Mouse (Mus musculus) forebrain, embryonic 13.5 days (tissue): ENCODE data around the gene Armc6. TPM values are rescaled to one million over a fixed set of nuclear protein-coding genes. Genes with fewer than 3 reads are reported as not detected.

Source experiments
- ATAC-seq: fragments of 200-750 bp; cut with Nextera tagmentation; 2 replicates; pipeline ENCODE4 v1.8.0; 2017
- H3K27ac ChIP-seq: fragments of 300-500 bp; sonication (generic); 2 replicates; pipeline ENCODE4 v1.5.1; 2015; ENCODE audit warnings: inconsistent platforms, mild to moderate bottlenecking, moderate library complexity
- H3K27me3 ChIP-seq: fragments of 300-500 bp; sonication (generic); 2 replicates; pipeline ENCODE4 v1.6.1; 2015; ENCODE audit warnings: mild to moderate bottlenecking, inconsistent platforms
- H3K36me3 ChIP-seq: fragments of 300-500 bp; sonication (generic); 2 replicates; pipeline ENCODE4 v1.6.1; 2015; ENCODE audit warnings: mild to moderate bottlenecking, inconsistent platforms; ENCODE audit not compliant: poor library complexity, severe bottlenecking
- H3K4me1 ChIP-seq: fragments of 300-500 bp; sonication (generic); 2 replicates; pipeline ENCODE4 v1.6.1; 2015; ENCODE audit warnings: inconsistent platforms
- H3K4me2 ChIP-seq: fragments of 300-500 bp; sonication (generic); 2 replicates; pipeline ENCODE4 v1.6.1; 2015; ENCODE audit warnings: inconsistent platforms, mild to moderate bottlenecking, moderate library complexity
- H3K4me3 ChIP-seq: fragments of 300-500 bp; sonication (generic); 2 replicates; pipeline ENCODE4 v1.5.1; 2015; ENCODE audit warnings: mild to moderate bottlenecking, inconsistent platforms
- H3K9ac ChIP-seq: fragments of 300-500 bp; sonication (generic); 2 replicates; pipeline ENCODE4 v1.6.1; 2015; ENCODE audit warnings: mild to moderate bottlenecking, inconsistent platforms
- H3K9me3 ChIP-seq: fragments of 300-500 bp; sonication (generic); replicated peaks from 2 replicates; pipeline ENCODE4 v1.6.1; 2016; ENCODE audit warnings: inconsistent platforms
- WGBS: fragments of 180-500 bp; shearing (Covaris S2); methylation state at CpG from one replicate; pipeline ENCODE4 v1.1.7; 2015; 5-methylcytosine and 5-hydroxymethylcytosine counted together
- polyA plus RNA-seq: library from polyadenylated mRNA; unstranded; fragments of >200 nt; fragmentation: Nextera tagmentation; extraction: Ambion mirVana; gene quantifications from 2 replicates; pipeline ENCODE4 v1.2.1, GENCODE M21; 2015

Gene Armc6
- polyA plus RNA-seq, result 52.8 and 60.1 TPM in 2 replicates

GRCm38 (mm10) chr8:70234080-70234780, at the start of gene Armc6, which contains the start of gene Sugp2:
Gene Armc6 (minus strand): TSS chr8:70234466.
Gene Sugp2 (plus strand): TSS chr8:70234226.
- Histone ChIP-seq H3K36me3 (peaks cover 49% of the 10 kb centered on the region), H3K4me1 (peaks cover 30% of the 10 kb centered on the region), H3K9ac (peak within 1 kb of the TSS; percentile 95), H3K27ac (peak within 1 kb of the TSS; percentile 88), H3K27me3 (no peaks in the 10 kb centered on the region), H3K4me2 (peak within 1 kb of the TSS; percentile 94), H3K9me3 (no peaks in the 10 kb centered on the region), H3K4me3 (peak within 1 kb of the TSS; percentile 85)
- ATAC-seq, result peak; percentile 97
- under 1% methylated on average over 59 of the region's 67 CpGs for WGBS

GRCm38 (mm10) chr8:70283136-70284077, 49.1 kb upstream of the Armc6 start:
- Histone ChIP-seq H3K4me3 (peak overlapping the region; percentile 91), H3K36me3 (peaks cover 38% of the 10 kb centered on the region), H3K27me3 (no peaks in the 10 kb centered on the region), H3K9ac (peak overlapping the region; percentile 96), H3K4me1 (peaks cover 19% of the 10 kb centered on the region), H3K4me2 (peak overlapping the region; percentile 91), H3K27ac (peak overlapping the region; percentile 62), H3K9me3 (peaks cover 6% of the 10 kb centered on the region)
- 2% methylated on average over 52 of the region's 55 CpGs for WGBS
- ATAC-seq, result peak; percentile 61

- peak within 1 kb of the TSS; percentile 62 for H3K27ac ChIP-seq
- peak within 1 kb of the TSS; percentile 91 for H3K4me2 ChIP-seq
- peaks cover 6% of the 10 kb centered on the region for H3K9me3 ChIP-seq
- peaks cover 30% of the 10 kb centered on the region for H3K36me3 ChIP-seq
- peak within 1 kb of the TSS; percentile 96 for H3K9ac ChIP-seq
- peak; percentile 91 for ATAC-seq
- H3K4me3 ChIP-seq, result peak within 1 kb of the TSS; percentile 91
- 2% methylated on average over 33 of the region's 36 CpGs for WGBS
- H3K4me1 ChIP-seq, result peaks cover 19% of the 10 kb centered on the region
- no peaks in the 10 kb centered on the region for H3K27me3 ChIP-seq
Observed at GRCm38 (mm10) chr8:70282603-70283135, 48.4 kb upstream of the Armc6 start, which contains the start of gene Homer3. Gene Homer3 (plus strand): TSS chr8:70282827.

GRCm38 (mm10) chr8:70281001-70281400, 46.7 kb upstream of the Armc6 start:
- Histone ChIP-seq H3K9me3 (no peaks in the 10 kb centered on the region), H3K9ac (no peak overlapping the region), H3K27me3 (no peaks in the 10 kb centered on the region), H3K4me2 (no peak overlapping the region), H3K4me3 (no peak overlapping the region), H3K27ac (no peak overlapping the region), H3K36me3 (peaks cover 14% of the 10 kb centered on the region), H3K4me1 (peaks cover 19% of the 10 kb centered on the region)
- ATAC-seq, result no peak
- WGBS, result 29% methylated on average over 3 of the region's 3 CpGs

GRCm38 (mm10) chr8:70279266-70279665, 45.0 kb upstream of the Armc6 start:
- H3K27me3 ChIP-seq, result no peaks in the 10 kb centered on the region
- no peak overlapping the region for H3K27ac ChIP-seq
- H3K4me3 ChIP-seq, result no peak overlapping the region
- H3K9ac ChIP-seq, result no peak overlapping the region
- H3K4me1 ChIP-seq, result peaks cover 14% of the 10 kb centered on the region
- H3K9me3 ChIP-seq, result no peaks in the 10 kb centered on the region
- no peak overlapping the region for H3K4me2 ChIP-seq
- no peaks in the 10 kb centered on the region for H3K36me3 ChIP-seq
- ATAC-seq, result no peak
- WGBS, result 69% methylated on average over 8 of the region's 8 CpGs

- Histone ChIP-seq H3K27ac (no peak overlapping the region), H3K27me3 (no peaks in the 10 kb centered on the region), H3K36me3 (no peaks in the 10 kb centered on the region), H3K9ac (peak overlapping the region; percentile 37; the same call in 1 of the 2 replicates), H3K9me3 (no peaks in the 10 kb centered on the region), H3K4me2 (no peak overlapping the region), H3K4me3 (no peak overlapping the region), H3K4me1 (peaks cover 6% of the 10 kb centered on the region)
- 73% methylated on average over 15 of the region's 15 CpGs for WGBS
- ATAC-seq, result no peak
Observed at GRCm38 (mm10) chr8:70278175-70278574, 43.9 kb upstream of the Armc6 start.

GRCm38 (mm10) chr8:70276476-70276875, 42.2 kb upstream of the Armc6 start:
- no peaks in the 10 kb centered on the region for H3K4me1 ChIP-seq
- H3K36me3 ChIP-seq, result no peaks in the 10 kb centered on the region
- no peaks in the 10 kb centered on the region for H3K9me3 ChIP-seq
- 0 out of 2 replicates have a peak overlapping the region, but pooled peaks have one; percentile 22 for H3K27ac ChIP-seq
- H3K27me3 ChIP-seq, result no peaks in the 10 kb centered on the region
- no peak overlapping the region for H3K4me3 ChIP-seq
- H3K9ac ChIP-seq, result no peak overlapping the region
- no peak overlapping the region for H3K4me2 ChIP-seq
- WGBS, result 84% methylated on average over 3 of the region's 3 CpGs
- ATAC-seq, result no peak

GRCm38 (mm10) chr8:70274350-70274749, 40.1 kb upstream of the Armc6 start:
- Histone ChIP-seq H3K9ac (no peak overlapping the region), H3K9me3 (no peaks in the 10 kb centered on the region), H3K4me2 (no peak overlapping the region), H3K4me3 (no peak overlapping the region), H3K27ac (no peak overlapping the region), H3K36me3 (no peaks in the 10 kb centered on the region), H3K4me1 (no peaks in the 10 kb centered on the region), H3K27me3 (no peaks in the 10 kb centered on the region)
- no peak for ATAC-seq

GRCm38 (mm10) chr8:70272949-70273348, 38.7 kb upstream of the Armc6 start:
- Histone ChIP-seq H3K4me3 (no peak overlapping the region), H3K27me3 (no peaks in the 10 kb centered on the region), H3K4me1 (0 out of 2 replicates have a peak, but pooled peaks cover 5% of the 10 kb centered on the region), H3K27ac (no peak overlapping the region), H3K36me3 (no peaks in the 10 kb centered on the region), H3K9ac (no peak overlapping the region), H3K4me2 (no peak overlapping the region), H3K9me3 (no peaks in the 10 kb centered on the region)
- 71% methylated on average over 3 of the region's 3 CpGs for WGBS
- no peak for ATAC-seq

GRCm38 (mm10) chr8:70268799-70269565, 34.7 kb upstream of the Armc6 start:
- H3K27ac ChIP-seq, result 0 out of 2 replicates have a peak overlapping the region, but pooled peaks have one; percentile 36
- H3K27me3 ChIP-seq, result no peaks in the 10 kb centered on the region
- 63% methylated on average over 11 of the region's 11 CpGs for WGBS
- no peak overlapping the region for H3K4me2 ChIP-seq
- no peaks in the 10 kb centered on the region for H3K9me3 ChIP-seq
- 0 out of 2 replicates have a peak, but pooled peaks cover 5% of the 10 kb centered on the region for H3K4me1 ChIP-seq
- no peak for ATAC-seq
- no peak overlapping the region for H3K9ac ChIP-seq
- H3K36me3 ChIP-seq, result peaks cover 30% of the 10 kb centered on the region
- no peak overlapping the region for H3K4me3 ChIP-seq

- WGBS, result 26% methylated on average over 5 of the region's 5 CpGs
Observed at GRCm38 (mm10) chr8:70268311-70268710, 34.0 kb upstream of the Armc6 start.

More at GRCm38 (mm10) chr8:70268311-70268710, 34.0 kb upstream of the Armc6 start:
- no peaks in the 10 kb centered on the region for H3K27me3 ChIP-seq
- peaks cover 37% of the 10 kb centered on the region for H3K36me3 ChIP-seq
- ATAC-seq, result no peak
- 0 out of 2 replicates have a peak overlapping the region, but pooled peaks have one; percentile 36 for H3K27ac ChIP-seq
- no peak overlapping the region for H3K4me3 ChIP-seq
- no peaks in the 10 kb centered on the region for H3K9me3 ChIP-seq
- no peak overlapping the region for H3K9ac ChIP-seq
- 0 out of 2 replicates have a peak, but pooled peaks cover 5% of the 10 kb centered on the region for H3K4me1 ChIP-seq
- H3K4me2 ChIP-seq, result no peak overlapping the region
